Mouse (Mus musculus) kidney, embryonic 16.5 days (tissue): Measurements from ENCODE around the gene Slc30a3. TPM values are rescaled to one million over a fixed set of nuclear protein-coding genes. Genes with fewer than 3 reads are reported as not detected.

Experiments
- ATAC-seq: fragments of 200-750 bp; cut with Nextera tagmentation; 2 replicates; pipeline ENCODE4 v1.8.0; 2017; ENCODE audit warnings: moderate TSS enrichment; ENCODE audit not compliant: low FRiP score, low TSS enrichment
- H3K27ac ChIP-seq: fragments of 300-500 bp; sonication (generic); 2 replicates; pipeline ENCODE4 v1.5.1; 2014; ENCODE audit warnings: low read length
- H3K27me3 ChIP-seq: fragments of 300-500 bp; sonication (generic); 2 replicates; pipeline ENCODE4 v1.6.1; 2014; ENCODE audit warnings: low read length, control low read depth, mixed read lengths; ENCODE audit not compliant: insufficient read depth
- H3K36me3 ChIP-seq: fragments of 300-500 bp; sonication (generic); 2 replicates; pipeline ENCODE4 v1.6.1; 2014; ENCODE audit warnings: low read length, control low read depth, mixed read lengths; ENCODE audit not compliant: insufficient read depth
- H3K4me1 ChIP-seq: fragments of 300-500 bp; sonication (generic); 2 replicates; pipeline ENCODE4 v1.6.1; 2014; ENCODE audit warnings: low read length, control low read depth, mixed read lengths; ENCODE audit not compliant: insufficient read depth
- H3K4me2 ChIP-seq: fragments of 300-500 bp; sonication (generic); replicated peaks from 2 replicates; pipeline ENCODE4 v1.6.1; 2014; ENCODE audit warnings: low read depth, low read length
- H3K4me3 ChIP-seq: fragments of 300-500 bp; sonication (generic); 2 replicates; pipeline ENCODE4 v1.5.1; 2014; ENCODE audit warnings: mild to moderate bottlenecking, low read length
- H3K9ac ChIP-seq: fragments of 300-500 bp; sonication (generic); replicated peaks from 2 replicates; pipeline ENCODE4 v1.6.1; 2014; ENCODE audit warnings: low read length
- H3K9me3 ChIP-seq: fragments of 300-500 bp; sonication (generic); 2 replicates; pipeline ENCODE4 v1.6.1; 2016; ENCODE audit warnings: low read length, control low read depth
- WGBS: fragments of 180-500 bp; shearing (Covaris S2); extraction: QIAGEN DNeasy Blood & Tissue Kit; methylation state at CpG from one replicate; pipeline ENCODE4 v1.1.7; 2014; 5-methylcytosine and 5-hydroxymethylcytosine counted together
- polyA plus RNA-seq: library from polyadenylated mRNA; unstranded; fragments of >200 nt; fragmentation: Nextera tagmentation; extraction: Ambion mirVana; gene quantifications from 2 replicates; pipeline ENCODE4 v1.2.1, GENCODE M21; 2015

Slc30a3 gene
- polyA plus RNA-seq, 1 experiment from 2014 or later: 4.5 TPM

DNA sequence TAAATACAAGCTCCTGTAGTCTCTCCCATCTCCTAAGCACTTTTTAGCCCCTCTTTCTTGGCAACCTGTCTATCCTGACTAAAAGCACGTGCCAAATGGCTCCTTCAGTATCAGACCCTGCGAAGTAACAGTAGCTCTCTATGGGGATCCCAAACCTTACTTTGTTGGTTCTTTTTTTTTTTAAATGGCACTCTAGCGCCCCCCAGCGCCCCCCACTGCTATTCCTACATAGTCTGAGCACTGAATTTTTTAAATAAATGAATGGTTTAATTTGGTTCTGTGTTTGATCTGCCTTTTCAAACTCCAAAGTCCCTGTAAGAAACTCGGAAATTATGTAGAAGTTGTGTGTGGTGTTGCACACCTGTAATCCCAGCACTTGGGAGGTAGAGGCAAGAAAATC lies 18.0 kb upstream of the Slc30a3 start:
- Histone ChIP-seq H3K9me3 (no peaks in the 10 kb centered on the region), H3K4me1 (no peaks in the 10 kb centered on the region), H3K27ac (no peak overlapping the region), H3K27me3 (peaks cover 2% of the 10 kb centered on the region; the same call in 1 of the 2 replicates), H3K9ac (no peak overlapping the region), H3K4me3 (no peak overlapping the region), H3K4me2 (no peak overlapping the region), H3K36me3 (no peaks in the 10 kb centered on the region)
- WGBS: 37% methylated on average over 5 of the region's 5 CpGs
- no peak for ATAC-seq

DNA sequence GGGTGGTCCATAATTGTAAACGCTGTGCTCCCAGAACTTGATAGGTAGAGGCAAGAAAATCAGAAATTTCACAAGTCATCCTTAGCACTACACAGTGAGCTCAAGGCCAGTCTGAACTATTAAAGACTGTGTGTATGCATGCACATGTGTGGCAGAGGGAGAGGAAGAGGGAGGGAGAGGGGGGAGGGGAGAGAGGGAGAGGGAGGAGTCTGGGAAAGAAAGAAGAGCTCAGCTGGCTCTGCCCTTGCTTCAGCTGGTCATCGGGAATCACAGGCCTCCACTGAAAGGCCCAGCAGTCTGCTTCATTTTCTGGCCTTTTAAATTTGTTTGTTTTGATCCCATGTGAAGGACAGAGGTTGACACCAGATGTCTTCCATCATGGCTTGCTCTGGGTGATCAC lies 15.4 kb upstream of the Slc30a3 start:
- no peak overlapping the region for H3K4me2 ChIP-seq
- H3K9ac ChIP-seq: no peak overlapping the region
- peaks cover under 1% of the 10 kb centered on the region; the same call in 1 of the 2 replicates for H3K27me3 ChIP-seq
- H3K9me3 ChIP-seq: no peaks in the 10 kb centered on the region
- H3K4me3 ChIP-seq: no peak overlapping the region
- no peak overlapping the region for H3K27ac ChIP-seq
- no peak for ATAC-seq
- no peaks in the 10 kb centered on the region for H3K36me3 ChIP-seq
- H3K4me1 ChIP-seq: no peaks in the 10 kb centered on the region
- 44% methylated on average over 2 of the region's 2 CpGs for WGBS

DNA sequence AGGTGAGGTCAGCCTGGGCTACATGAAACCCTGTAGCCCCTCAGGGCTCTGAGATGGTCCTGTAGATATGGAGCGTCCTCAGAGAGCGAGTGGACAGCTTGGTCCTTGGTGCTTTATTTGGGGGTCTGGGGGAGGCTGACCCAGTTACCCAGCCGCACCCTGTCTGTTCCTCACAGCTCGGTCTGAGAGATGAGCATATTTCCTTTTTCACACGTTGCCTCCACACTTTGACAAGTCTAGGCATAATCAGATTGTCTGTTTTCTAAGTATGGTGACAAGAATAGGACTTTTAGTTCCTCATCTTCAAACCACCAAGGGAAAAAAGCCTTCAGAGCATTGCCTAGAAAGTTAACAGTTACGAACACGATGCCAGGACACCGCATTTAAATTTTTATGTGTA lies 13.1 kb upstream of the Slc30a3 start:
- Histone ChIP-seq H3K4me3 (no peak overlapping the region), H3K4me2 (no peak overlapping the region), H3K9ac (no peak overlapping the region), H3K9me3 (no peaks in the 10 kb centered on the region), H3K36me3 (no peaks in the 10 kb centered on the region), H3K4me1 (no peaks in the 10 kb centered on the region), H3K27me3 (0 out of 2 replicates have a peak, but pooled peaks cover 2% of the 10 kb centered on the region), H3K27ac (no peak overlapping the region)
- ATAC-seq: no peak
- WGBS: 80% methylated on average over 8 of the region's 8 CpGs

GRCm38 (mm10) chr5:31116912-31117311 lies 8.9 kb upstream of the Slc30a3 start:
- ATAC-seq: no peak
- no peak overlapping the region for H3K4me3 ChIP-seq
- 0 out of 2 replicates have a peak, but pooled peaks cover 2% of the 10 kb centered on the region for H3K27me3 ChIP-seq
- H3K9me3 ChIP-seq: no peaks in the 10 kb centered on the region
- H3K27ac ChIP-seq: no peak overlapping the region
- H3K36me3 ChIP-seq: no peaks in the 10 kb centered on the region
- H3K9ac ChIP-seq: no peak overlapping the region
- no peaks in the 10 kb centered on the region for H3K4me1 ChIP-seq
- H3K4me2 ChIP-seq: no peak overlapping the region
- WGBS: 35% methylated on average over 10 of the region's 10 CpGs

- Histone ChIP-seq H3K4me2 (no peak within 1 kb of the TSS), H3K9me3 (no peaks in the 10 kb centered on the region), H3K4me1 (no peaks in the 10 kb centered on the region), H3K36me3 (no peaks in the 10 kb centered on the region), H3K9ac (no peak within 1 kb of the TSS), H3K27me3 (0 out of 2 replicates have a peak, but pooled peaks cover 2% of the 10 kb centered on the region), H3K27ac (no peak within 1 kb of the TSS), H3K4me3 (no peak within 1 kb of the TSS)
- 25% methylated on average over 3 of the region's 3 CpGs for WGBS
- no peak for ATAC-seq
Observed at GRCm38 (mm10) chr5:31116354-31116753, 8.3 kb upstream of the Slc30a3 start, which contains the start of gene Trim54. Trim54 (plus strand) TSS chr5:31116712.

- Histone ChIP-seq H3K4me2 (no peak overlapping the region), H3K9me3 (no peaks in the 10 kb centered on the region), H3K36me3 (no peaks in the 10 kb centered on the region), H3K27ac (no peak overlapping the region), H3K9ac (no peak overlapping the region), H3K27me3 (no peaks in the 10 kb centered on the region), H3K4me3 (no peak overlapping the region), H3K4me1 (no peaks in the 10 kb centered on the region)
- ATAC-seq: no peak
- 33% methylated on average over 7 of the region's 7 CpGs for WGBS
Observed at GRCm38 (mm10) chr5:31110781-31111180, 2.7 kb upstream of the Slc30a3 start.

- Histone ChIP-seq H3K36me3 (no peaks in the 10 kb centered on the region), H3K9ac (no peak within 1 kb of the TSS), H3K27me3 (no peaks in the 10 kb centered on the region; the same call in 1 of the 2 replicates), H3K4me3 (no peak within 1 kb of the TSS), H3K9me3 (no peaks in the 10 kb centered on the region), H3K4me2 (no peak within 1 kb of the TSS), H3K27ac (no peak within 1 kb of the TSS), H3K4me1 (no peaks in the 10 kb centered on the region)
- ATAC-seq: no peak
- WGBS: 83% methylated on average over 9 of the region's 9 CpGs
Observed at GRCm38 (mm10) chr5:31105814-31106335, 2.2 kb downstream of the Slc30a3 start, which contains the start of gene Dnajc5g. Dnajc5g (plus strand) TSS chr5:31106285.

GRCm38 (mm10) chr5:31095711-31096480 lies 12.1 kb downstream of the Slc30a3 start:
- WGBS: 18% methylated on average over 11 of the region's 11 CpGs
- peak overlapping the region; percentile 57 for H3K4me2 ChIP-seq
- H3K9ac ChIP-seq: no peak overlapping the region
- peak overlapping the region; percentile 36 for H3K4me3 ChIP-seq
- peaks cover 77% of the 10 kb centered on the region for H3K27me3 ChIP-seq
- H3K4me1 ChIP-seq: peaks cover 27% of the 10 kb centered on the region
- ATAC-seq: no peak
- H3K9me3 ChIP-seq: no peaks in the 10 kb centered on the region
- no peaks in the 10 kb centered on the region for H3K36me3 ChIP-seq
- H3K27ac ChIP-seq: no peak overlapping the region

DNA sequence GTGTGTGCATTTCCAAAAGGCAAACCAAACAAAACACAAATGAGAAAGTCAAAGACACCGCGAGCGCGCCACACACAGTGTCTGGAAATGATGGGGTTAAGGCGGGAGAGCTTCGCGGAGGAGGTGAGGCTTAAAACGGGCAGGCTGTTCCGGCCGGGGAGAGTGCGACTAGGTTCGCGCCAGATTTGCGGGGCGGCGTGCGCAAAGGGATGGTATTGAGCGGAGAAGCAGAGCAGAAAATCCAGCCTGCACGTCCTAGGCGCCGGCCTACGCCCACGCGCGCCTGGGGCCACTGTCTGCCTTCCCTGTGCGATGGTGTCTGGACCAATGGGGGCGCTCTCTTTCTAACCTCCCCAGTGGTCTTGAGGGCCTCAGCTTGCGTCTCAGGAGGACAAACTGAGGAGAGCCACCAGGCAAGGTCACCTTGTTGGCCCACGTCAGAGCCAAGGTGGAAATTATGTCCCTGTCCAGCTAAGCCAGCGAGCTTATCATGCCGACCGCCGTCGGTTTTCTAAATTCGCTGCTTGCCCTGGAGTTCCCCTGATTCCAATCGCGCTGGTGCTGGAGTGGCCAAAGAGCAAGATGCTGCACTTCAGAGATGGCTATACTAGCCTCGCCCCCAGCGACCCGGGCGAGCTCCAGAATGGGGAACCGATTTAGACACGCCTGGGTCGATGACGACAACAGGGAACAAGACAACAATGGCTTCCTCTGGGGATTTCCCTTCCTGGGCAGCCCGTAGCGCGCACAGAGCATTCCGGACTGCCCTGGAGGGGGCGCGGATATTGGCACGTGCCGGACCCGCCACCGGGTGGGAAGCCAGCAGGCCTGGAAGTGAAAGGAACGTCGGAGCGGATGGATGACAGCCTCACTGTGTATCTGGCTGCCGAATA lies 13.0 kb downstream of the Slc30a3 start:
- H3K27me3 ChIP-seq: peaks cover 81% of the 10 kb centered on the region
- ATAC-seq: peak; percentile 24; the same call in 1 of the 2 replicates

More for the DNA sequence above, 13.0 kb downstream of the Slc30a3 start:
- Histone ChIP-seq H3K36me3 (no peaks in the 10 kb centered on the region), H3K4me2 (peak overlapping the region; percentile 57), H3K4me3 (peak overlapping the region; percentile 36), H3K4me1 (peaks cover 27% of the 10 kb centered on the region), H3K9ac (peak overlapping the region; percentile 12; the same call in 1 of the 2 replicates), H3K9me3 (no peaks in the 10 kb centered on the region), H3K27ac (no peak overlapping the region)
- under 1% methylated on average over 59 of the region's 59 CpGs for WGBS
